Mouse (Mus musculus) granulocyte monocyte progenitor cell, adult 5-6 weeks (primary cell): Measurements from ENCODE around the gene Scimp. TPM values are rescaled to one million over a fixed set of nuclear protein-coding genes. Genes with fewer than 3 reads are reported as not detected.

Experiments used
- ATAC-seq: replicated peaks from 2 replicates; pipeline ENCODE4 v1.8.0; 2016; ENCODE audit warnings: mild to moderate bottlenecking, moderate TSS enrichment, inconsistent platforms; ENCODE audit not compliant: poor library complexity, severe bottlenecking
- total RNA-seq, 2 experiments: library from RNA; stranded (forward) in 1 of 2; stranded (reverse) in 1 of 2; fragments of 200-712, 200-1000 nt in 1 of 2; fragments of >200 nt in 1 of 2; fragmentation: Nextera tagmentation in 1 of 2; gene quantifications; 2 replicates each; pipeline ENCODE4 v1.2.3; 2014 to 2017

Gene Scimp
- not detected in 2 replicates for total RNA-seq (2014; fragmentation: Nextera tagmentation)
- not detected in 2 replicates for total RNA-seq (2017)

DNA sequence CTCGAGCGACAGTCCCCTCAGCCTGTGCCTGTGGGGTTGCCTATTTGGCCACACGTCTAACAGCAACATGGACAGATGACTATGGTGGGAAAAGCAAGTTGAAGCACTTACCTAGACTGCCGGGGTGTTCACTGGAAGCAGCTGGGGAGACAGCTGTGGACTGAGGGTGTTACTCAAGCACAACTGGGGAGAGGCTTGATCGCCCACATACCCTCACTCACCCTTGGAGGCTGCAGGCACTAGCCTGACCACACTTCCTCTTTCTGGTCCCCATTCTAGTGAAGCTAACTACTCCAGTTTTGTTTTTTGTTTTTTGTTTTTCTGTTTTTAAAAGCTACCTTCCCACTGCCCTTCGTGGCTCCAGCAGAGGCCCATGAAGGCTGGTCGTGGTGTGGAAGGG is at the start of gene Scimp:
Gene Scimp (minus strand): TSS at position 222 of the 400 bp plus-strand sequence.
- peak; percentile 94 for ATAC-seq

DNA sequence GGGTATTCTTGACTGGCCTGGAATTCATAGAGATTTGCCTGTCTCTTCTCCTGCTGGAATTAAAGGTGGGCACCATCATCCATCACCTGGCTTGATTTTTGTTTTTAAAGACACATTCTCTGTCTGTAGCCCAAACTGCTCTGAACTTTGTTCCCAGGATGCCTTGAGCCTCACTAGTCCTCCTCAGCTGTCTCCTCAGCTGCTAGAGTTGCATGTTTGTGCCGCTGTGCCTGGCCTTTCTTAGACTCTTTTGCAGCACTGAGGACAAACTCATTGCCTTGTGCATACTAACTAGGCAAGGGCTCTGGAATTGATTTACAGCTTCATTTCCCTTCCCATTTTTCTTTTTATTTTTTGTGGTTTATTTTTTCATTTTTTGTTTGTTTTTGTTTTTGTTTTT is 48.0 kb upstream of the Scimp start:
- ATAC-seq: no peak

DNA sequence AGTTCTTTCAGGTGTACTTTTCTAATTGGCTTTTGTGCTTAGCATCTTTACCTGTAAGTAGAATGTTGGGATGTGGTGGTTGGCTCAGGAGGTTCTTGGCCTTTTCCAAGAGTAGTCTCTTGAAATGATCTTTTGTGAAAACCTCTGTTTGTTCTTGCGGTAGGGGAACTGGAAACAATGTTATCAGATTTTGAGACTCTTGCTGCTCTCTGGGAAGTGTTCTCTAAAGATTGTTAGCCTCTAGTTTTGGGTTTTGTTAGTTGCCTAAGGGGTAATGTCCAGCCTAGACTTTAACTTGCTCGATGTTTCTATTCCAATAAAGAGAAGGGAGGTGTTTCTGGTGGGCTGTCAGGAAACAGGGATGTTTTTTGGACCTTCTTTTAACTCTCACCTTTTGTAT is 33.6 kb upstream of the Scimp start:
- no peak for ATAC-seq

DNA sequence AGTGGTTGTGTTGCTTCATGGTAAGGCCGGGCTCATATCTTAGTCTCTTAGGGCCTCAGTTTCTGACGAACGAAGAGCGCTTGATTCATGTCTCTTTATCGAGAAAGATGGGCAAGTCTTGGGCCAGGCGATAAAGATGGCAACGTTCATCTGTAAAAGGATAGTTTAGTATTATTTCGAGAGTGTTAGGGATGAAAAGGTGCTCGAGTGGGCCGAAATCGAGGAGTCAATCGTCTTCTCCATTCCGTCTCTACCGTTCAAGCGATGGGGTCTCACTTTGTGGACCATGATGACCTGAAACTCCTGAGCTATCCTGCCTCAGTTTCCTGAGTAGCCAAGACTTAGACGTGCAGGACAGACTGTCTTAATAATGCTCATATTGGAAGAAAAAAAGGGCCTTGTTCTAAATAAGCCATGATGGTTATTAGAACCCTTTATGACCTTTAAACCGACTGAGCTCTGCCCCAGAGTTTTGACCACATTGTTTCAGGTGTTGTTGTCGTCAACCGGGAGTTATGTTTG is 33.1 kb upstream of the Scimp start:
- no peak for ATAC-seq

- ATAC-seq: peak; percentile 88
Measured at GRCm38 (mm10) chr11:70844559-70845456, 32.4 kb upstream of the Scimp start, which contains the start of gene Rabep1. Gene Rabep1 (plus strand): TSS chr11:70844778.

- no peak for ATAC-seq
Measured at GRCm38 (mm10) chr11:70843701-70844551, 31.5 kb upstream of the Scimp start.

GRCm38 (mm10) chr11:70842983-70843382 is 30.6 kb upstream of the Scimp start:
- no peak for ATAC-seq

DNA sequence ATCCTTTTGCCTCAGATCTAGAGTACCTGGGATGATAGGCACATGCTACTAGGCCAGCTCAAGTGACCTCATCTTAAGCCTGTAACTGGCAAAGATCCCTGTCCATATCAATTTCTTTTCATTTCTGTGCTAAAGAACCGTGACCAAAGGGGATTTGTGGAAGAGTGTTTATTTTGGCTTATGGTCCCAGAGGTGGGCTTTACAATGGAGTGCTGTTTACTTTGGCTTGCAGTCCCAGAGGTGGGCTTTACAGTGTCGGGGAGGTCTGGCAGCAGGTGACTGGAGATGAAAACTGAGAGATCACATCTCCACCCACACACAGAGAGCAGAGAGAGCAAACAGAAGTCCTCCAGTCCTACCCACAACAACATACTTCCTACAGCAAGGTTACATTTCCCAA is 26.2 kb upstream of the Scimp start:
- ATAC-seq: no peak

- no peak for ATAC-seq
Measured at GRCm38 (mm10) chr11:70837031-70837430, 24.6 kb upstream of the Scimp start.

DNA sequence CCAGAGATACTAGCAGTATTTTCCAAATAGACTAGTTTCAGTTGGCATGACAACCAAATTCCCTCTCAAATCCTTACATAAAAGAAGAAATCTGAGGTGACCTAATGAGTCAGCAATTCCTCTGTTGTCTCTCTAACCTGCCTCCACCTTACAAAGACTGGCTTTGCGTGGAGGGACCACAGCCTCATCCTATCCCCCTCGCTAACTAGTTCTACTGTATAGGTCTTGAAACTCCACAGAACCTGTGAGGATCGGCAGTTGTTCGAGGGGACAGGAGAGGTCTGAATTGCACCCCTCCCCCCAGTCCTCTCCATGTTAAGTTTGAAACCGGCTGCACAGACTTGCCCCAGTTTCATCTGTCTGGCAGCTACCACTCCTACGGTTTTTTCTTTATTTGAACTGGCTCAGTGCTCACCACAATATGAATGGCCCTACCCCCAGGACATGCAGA is 23.0 kb upstream of the Scimp start:
- no peak for ATAC-seq

GRCm38 (mm10) chr11:70833831-70834230 is 21.4 kb upstream of the Scimp start:
- ATAC-seq: no peak

- ATAC-seq: no peak
Measured at GRCm38 (mm10) chr11:70833408-70833807, 21.0 kb upstream of the Scimp start.

GRCm38 (mm10) chr11:70831201-70831600 is 18.8 kb upstream of the Scimp start:
- ATAC-seq: no peak

- peak; percentile 37; the same call in 1 of the 2 replicates for ATAC-seq
Measured at GRCm38 (mm10) chr11:70828975-70829615, 16.7 kb upstream of the Scimp start.

- 0 out of 2 replicates have a peak, but pooled peaks have one; percentile 40 for ATAC-seq
Measured at GRCm38 (mm10) chr11:70826207-70826606, 13.8 kb upstream of the Scimp start.

- ATAC-seq: no peak
Measured at GRCm38 (mm10) chr11:70821728-70822591, 9.6 kb upstream of the Scimp start.

- no peak for ATAC-seq
Measured at GRCm38 (mm10) chr11:70820120-70820519, 7.7 kb upstream of the Scimp start.

DNA sequence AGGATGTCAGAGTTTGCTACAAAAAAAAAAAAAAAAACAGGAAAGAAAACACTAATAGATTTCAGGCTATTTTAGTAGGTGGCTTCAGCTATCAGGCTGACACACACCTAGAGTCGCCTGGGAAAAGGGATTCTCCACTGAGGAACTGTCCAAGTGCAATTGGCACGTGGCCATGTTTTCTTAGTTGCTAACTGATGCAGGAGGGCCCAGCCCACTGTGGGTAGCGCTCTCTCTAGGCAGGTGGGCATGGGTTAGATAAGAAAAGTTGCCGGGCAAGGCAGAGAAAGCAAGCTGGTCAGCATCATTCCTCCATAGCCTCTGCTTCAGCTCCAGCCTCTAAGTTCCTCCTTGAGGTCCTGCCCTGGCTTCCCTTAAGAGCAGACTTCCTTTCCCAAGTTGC is 4.4 kb upstream of the Scimp start:
- no peak for ATAC-seq

GRCm38 (mm10) chr11:70815498-70816078 is 3.2 kb upstream of the Scimp start:
- ATAC-seq: peak; percentile 61
